38 mouse cellular contexts compared by ENCODE assay signal in genomic region chr19:10713551-10713950, GRCm38 (mm10). TPM values are rescaled to one million over a fixed set of nuclear protein-coding genes. Genes with fewer than 3 reads are reported as not detected.
"Had no signal": no experiment of that assay in that cellular context is flagged by ENCODE, and none has a peak within 500 bp of the region (broad histone marks: within the 10 kb centered on the region; RNA-seq: fewer than 3 reads in every experiment).

No protein-coding gene starts in this region.

- H3K9ac ChIP-seq: heart, embryonic 13.5 days; heart, embryonic 15.5 days; hindbrain, embryonic 12.5 days; hindbrain, embryonic 15.5 days; kidney, embryonic 15.5 days; limb, embryonic 15.5 days; liver, embryonic 13.5 days had no signal

- DNase-seq: gastrocnemius, postnatal 14 days; gastrocnemius, postnatal 36 days; heart, adult 2 months; heart, postnatal 14 days; heart, postnatal 36 days; kidney, adult 11 months; kidney, adult 2 months; kidney, adult 9 months; kidney, postnatal 14 days; kidney, postnatal 36 days; layer of hippocampus, adult 9-11 months; layer of hippocampus, postnatal 36 days; left cerebral cortex, postnatal 4 days; liver, embryonic 13.5 days had no signal

- H3K27me3 ChIP-seq: heart, embryonic 13.5 days; heart, embryonic 15.5 days; hindbrain, embryonic 12.5 days; hindbrain, embryonic 15.5 days; kidney, embryonic 15.5 days; limb, embryonic 13.5 days; limb, embryonic 15.5 days; liver, embryonic 13.5 days had no signal

- H3K4me2 ChIP-seq: heart, embryonic 11.5 days; heart, embryonic 13.5 days; heart, embryonic 15.5 days; hindbrain, embryonic 12.5 days; hindbrain, embryonic 15.5 days; kidney, embryonic 15.5 days; limb, embryonic 13.5 days; limb, embryonic 15.5 days; liver, embryonic 13.5 days had no signal

- ATAC-seq: hindbrain, postnatal 0 days; intestine, embryonic 16.5 days had no signal

- H3K27ac ChIP-seq: heart, adult 2 months; heart, embryonic 13.5 days; heart, embryonic 15.5 days; kidney, embryonic 15.5 days; kidney, postnatal 0 days; liver, embryonic 13.5 days had no signal

- H3K9me3 ChIP-seq: heart, embryonic 13.5 days; heart, embryonic 15.5 days; hindbrain, embryonic 12.5 days; hindbrain, embryonic 15.5 days; kidney, embryonic 15.5 days; limb, embryonic 13.5 days; limb, embryonic 15.5 days; liver, embryonic 13.5 days had no signal

- H3K4me3 ChIP-seq: heart, adult 2 months; heart, embryonic 13.5 days; heart, embryonic 15.5 days; hindbrain, embryonic 12.5 days; hindbrain, embryonic 15.5 days; kidney, embryonic 15.5 days; limb, embryonic 13.5 days; limb, embryonic 15.5 days; liver, embryonic 13.5 days had no signal

RNA-seq across cellular contexts. Expression of gene Cd5, which starts 25.3 kb away (rescaled TPM):
- total RNA-seq: gastrocnemius, adult 18-20 months; gastrocnemius, postnatal 14 days; layer of hippocampus, adult 18-20 months; layer of hippocampus, postnatal 36 days; left cerebral cortex, postnatal 25 days; left cerebral cortex, postnatal 4 days had no signal
- polyA plus RNA-seq: intestine, embryonic 14.5 days; intestine, embryonic 16.5 days; limb, embryonic 11.5 days; liver, embryonic 13.5 days had no signal

RNA-seq across cellular contexts. Expression of gene Pga5, which starts 35.7 kb away (rescaled TPM):
- total RNA-seq: gastrocnemius, adult 18-20 months; gastrocnemius, adult 8-10 months; gastrocnemius, postnatal 14 days; gastrocnemius, postnatal 36 days; heart, adult 2 months; heart, postnatal 14 days; heart, postnatal 36 days; hematopoietic stem cell, adult 5-6 weeks; hindbrain, postnatal 0 days; layer of hippocampus, adult 18-20 months; layer of hippocampus, adult 8-10 months; layer of hippocampus, postnatal 14 days; layer of hippocampus, postnatal 36 days; left cerebral cortex, adult 18-20 months; left cerebral cortex, adult 8-10 months; left cerebral cortex, postnatal 10 days; left cerebral cortex, postnatal 25 days; left cerebral cortex, postnatal 4 days had no signal
- polyA plus RNA-seq: heart, adult 2 months; heart, embryonic 11.5 days; heart, embryonic 13.5 days; heart, embryonic 15.5 days; heart, postnatal 0 days; hindbrain, embryonic 12.5 days; hindbrain, embryonic 15.5 days; hindbrain, postnatal 0 days; intestine, embryonic 14.5 days; kidney, embryonic 15.5 days; limb, embryonic 11.5 days; limb, embryonic 15.5 days; liver, embryonic 13.5 days had no signal
